Mouse (Mus musculus) cerebellum, adult 2 months (tissue): Measurements from ENCODE around the gene H2al1o. TPM values are rescaled to one million over a fixed set of nuclear protein-coding genes. Genes with fewer than 3 reads are reported as not detected.
"Not testable (repeated sequence)": the region's sequence is repeated elsewhere in the genome, so short reads cannot be mapped to it uniquely, and the experiment has no call there.

Experiments used
- DNase-seq, 2 experiments: peaks; one replicate each; pipeline ENCODE4 v3.0.0; 2021
- H3K27ac ChIP-seq: fragments of 200-500 bp; 2 replicates; pipeline ENCODE4 v1.5.1; 2012; ENCODE audit warnings: low read length, control low read depth, inconsistent platforms; ENCODE audit not compliant: insufficient read depth
- H3K27me3 ChIP-seq: fragments of 200-500 bp; 2 replicates; pipeline ENCODE4 v1.6.1; 2012; ENCODE audit warnings: inconsistent platforms, mild to moderate bottlenecking, low read length, moderate library complexity; ENCODE audit not compliant: control insufficient read depth, insufficient read depth
- H3K4me1 ChIP-seq: fragments of 200-500 bp; 2 replicates; pipeline ENCODE4 v1.6.1; 2011; ENCODE audit warnings: low read length; ENCODE audit not compliant: control insufficient read depth, insufficient read depth
- H3K4me3 ChIP-seq: fragments of 200-500 bp; replicated peaks from 2 replicates; pipeline ENCODE3; 2011; ENCODE audit warnings: mild to moderate bottlenecking, low read depth, low read length, control low read depth; ENCODE audit not compliant: insufficient read depth
- CTCF ChIP-seq: fragments of 200-500 bp; IDR thresholded peaks from 2 replicates; pipeline ENCODE4 v1.5.1; 2011; ENCODE audit warnings: low read depth, mild to moderate bottlenecking, control low read depth, low read length, moderate library complexity, borderline replicate concordance; ENCODE audit not compliant: insufficient read depth
- POLR2A ChIP-seq: fragments of 200-500 bp; IDR thresholded peaks from 2 replicates; pipeline ENCODE4 v1.6.1; 2011; ENCODE audit warnings: low read length, control low read depth, borderline replicate concordance; ENCODE audit not compliant: insufficient read depth
- WGBS: fragments of 180-500 bp; shearing (Covaris S2); methylation state at CpG from one replicate; pipeline ENCODE4 v1.1.7; 2018; 5-methylcytosine and 5-hydroxymethylcytosine counted together
- polyA plus RNA-seq: library from polyadenylated mRNA; depleted of rRNA; stranded (reverse); fragments of >200 nt; gene quantifications from 2 replicates; pipeline ENCODE4 v1.2.3, GENCODE M21; 2012; rRNA removed

H2al1o gene
- polyA plus RNA-seq, result 0.27 TPM in 1 of 2 replicates, not detected in the other

DNA sequence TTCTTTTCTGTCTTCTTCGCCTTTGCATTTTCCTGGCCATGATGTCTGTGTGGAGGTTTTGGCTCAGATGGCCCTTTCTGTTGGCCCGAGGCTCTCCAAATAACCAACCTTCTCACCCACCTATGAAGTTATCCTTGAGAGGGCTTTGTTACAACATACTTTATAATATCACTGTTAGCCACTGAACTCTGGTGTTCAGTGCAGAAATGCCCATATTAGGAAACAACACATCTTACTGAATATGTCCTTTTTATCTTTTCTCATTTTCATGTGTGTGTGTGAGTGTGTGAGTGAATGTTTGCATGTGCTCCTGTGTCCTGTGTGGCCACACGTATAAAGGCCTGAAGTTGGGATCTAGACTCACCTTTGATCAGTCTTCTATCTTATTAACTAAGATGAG, at the start of gene H2al1o:
TSS of gene H2al1o (minus strand) at position 101 of the 400 bp plus-strand sequence.
- 87% methylated on average over 3 of the region's 3 CpGs for WGBS
- H3K4me3 ChIP-seq, H3K4me1 ChIP-seq, H3K27me3 ChIP-seq, DNase-seq, H3K27ac ChIP-seq: not testable (repeated sequence)

DNA sequence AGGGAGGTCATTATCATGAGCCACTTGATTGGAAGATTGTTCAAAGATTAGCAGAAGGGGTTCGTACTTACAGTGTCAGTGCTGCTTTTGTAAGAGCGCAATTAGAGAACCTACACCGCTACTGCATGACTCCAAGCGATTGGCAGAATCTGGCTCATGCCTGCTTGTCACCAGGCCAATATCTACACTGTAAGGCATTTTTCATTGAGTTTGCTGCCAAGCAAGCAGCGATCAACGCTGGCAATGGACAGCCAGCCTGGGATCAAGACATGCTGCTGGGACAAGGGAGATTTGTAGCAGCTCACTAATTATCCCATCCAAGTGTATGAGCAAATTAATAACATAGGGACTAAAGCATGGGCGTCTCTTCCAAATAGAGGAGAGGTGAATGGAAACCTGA, 25.8 kb upstream of the H2al1o start:
- H3K27me3 ChIP-seq, H3K4me1 ChIP-seq, DNase-seq, H3K27ac ChIP-seq, H3K4me3 ChIP-seq: not testable (repeated sequence)
- 30% methylated on average over 7 of the region's 7 CpGs for WGBS

DNA sequence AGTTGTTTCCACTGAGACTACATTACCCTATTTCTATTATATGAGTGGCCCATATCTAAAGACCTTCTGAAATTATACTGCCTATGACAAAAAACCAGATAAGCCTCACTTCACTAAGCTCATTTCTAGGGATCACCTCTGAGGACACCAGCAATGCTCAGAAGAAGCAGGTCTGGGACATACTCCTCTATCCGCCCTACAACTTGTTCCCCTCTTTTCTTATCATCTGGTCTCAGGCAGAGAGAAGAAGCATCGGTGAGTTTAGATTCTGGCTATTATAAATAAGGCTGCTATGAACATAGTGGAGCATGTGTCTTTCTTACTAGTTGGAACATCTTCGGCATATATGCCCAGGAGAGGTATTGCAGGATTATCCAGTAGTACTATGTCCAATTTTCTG, 35.3 kb downstream of the H2al1o start:
- WGBS, result 94% methylated on average over 3 of the region's 3 CpGs
- no peak overlapping the region for H3K4me3 ChIP-seq
- TF ChIP-seq CTCF (no peak), POLR2A (no peak)
- no peak overlapping the region for H3K27ac ChIP-seq
- H3K27me3 ChIP-seq, result no peaks in the 10 kb centered on the region
- no peak for DNase-seq
- H3K4me1 ChIP-seq, result no peaks in the 10 kb centered on the region

Other genes with a start within 250 kb of the H2al1o start
- not detected in 2 replicates for gene H2al1k, start 221.8 kb downstream of the H2al1o start, polyA plus RNA-seq
- gene Cybb, start 84.6 kb downstream of the H2al1o start, polyA plus RNA-seq, result 0.33 and 0.41 TPM in 2 replicates
- 214 and 225 TPM in 2 replicates for gene Dynlt3, start 90.6 kb upstream of the H2al1o start, polyA plus RNA-seq